Mouse (Mus musculus): ENCODE measurements around the gene Elf3. TPM values are rescaled to one million over a fixed set of nuclear protein-coding genes. Genes with fewer than 3 reads are reported as not detected.

Gene Elf3
- polyA plus RNA-seq, 1 experiment from 2014 or later: 1.3 TPM

DNA sequence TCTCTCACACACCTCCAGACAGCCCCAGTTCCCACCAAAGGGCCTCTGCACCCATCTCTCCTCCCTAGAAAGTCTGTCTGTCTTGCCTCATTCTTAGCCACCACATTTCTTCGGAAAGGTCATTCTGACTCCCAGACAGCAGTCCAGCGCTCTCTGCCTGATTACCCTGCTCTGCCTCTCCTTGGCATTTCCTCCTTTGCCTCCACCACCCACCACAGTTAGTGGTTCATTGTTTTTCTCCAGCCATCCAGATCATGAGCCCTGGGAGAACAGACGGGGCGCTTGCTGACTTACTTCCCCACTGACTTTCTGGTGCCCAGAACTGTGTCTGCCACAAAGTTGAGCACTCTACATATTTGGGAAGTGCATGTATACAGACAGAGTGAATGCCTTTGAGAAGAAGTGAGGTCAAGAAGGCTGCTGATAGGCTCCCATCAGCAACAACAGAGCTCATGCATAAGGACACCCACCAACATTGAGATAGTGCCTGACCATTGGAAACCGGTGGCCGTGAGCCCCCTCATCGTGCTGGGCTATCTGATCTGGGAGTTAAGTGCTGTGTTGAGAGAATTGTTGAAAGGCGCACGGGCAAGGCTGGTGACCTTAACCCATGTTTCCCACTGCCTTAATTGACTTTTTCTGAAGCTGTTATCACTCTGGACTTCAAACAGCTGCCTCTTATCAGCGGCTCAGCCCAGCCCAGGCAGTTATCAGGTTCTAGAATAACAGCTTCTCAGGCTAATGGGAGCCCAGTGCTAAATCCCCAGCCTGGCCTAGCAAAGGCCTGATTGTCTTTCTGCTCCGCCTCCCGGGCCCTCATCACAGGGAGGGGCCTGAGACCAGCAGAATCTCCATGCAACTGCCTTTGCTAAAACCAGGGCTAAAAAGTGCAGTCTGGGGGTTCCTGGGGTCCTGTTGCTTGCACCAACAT, 53.9 kb downstream of the Elf3 start:
- ATAC-seq (ENCODE audit: low FRiP score): no peak
- no peak overlapping the region for H3K27ac ChIP-seq
- H3K9ac ChIP-seq: no peak overlapping the region
- WGBS: 32% methylated on average over 12 of the region's 12 CpGs
- H3K9me3 ChIP-seq: no peaks in the 10 kb centered on the region
- no peak overlapping the region for H3K4me2 ChIP-seq
- no peak overlapping the region for H3K4me3 ChIP-seq (replicated peaks)
- H3K27me3 ChIP-seq: no peaks in the 10 kb centered on the region
- H3K36me3 ChIP-seq (replicated peaks): no peaks in the 10 kb centered on the region
- peaks cover 11% of the 10 kb centered on the region for H3K4me1 ChIP-seq

Other genes with a start within 250 kb of the Elf3 start
- gene Lgr6, start 153.3 kb downstream of the Elf3 start, polyA plus RNA-seq (2016; fragmentation: Nextera tagmentation; extraction: Ambion mirVana): 0.36 and 0.42 TPM in 2 replicates
- gene Ptpn7, start 125.9 kb downstream of the Elf3 start, polyA plus RNA-seq (2016; fragmentation: Nextera tagmentation; extraction: Ambion mirVana): 0.78 and 1.0 TPM in 2 replicates
- gene Arl8a, start 111.7 kb downstream of the Elf3 start, polyA plus RNA-seq (2016; fragmentation: Nextera tagmentation; extraction: Ambion mirVana): 113 and 119 TPM in 2 replicates
- not detected in 2 replicates for gene Gpr37l1, start 90.9 kb downstream of the Elf3 start, polyA plus RNA-seq (2016; fragmentation: Nextera tagmentation; extraction: Ambion mirVana)
- 93.0 and 97.7 TPM in 2 replicates for gene Rnpep, start 25.5 kb upstream of the Elf3 start, polyA plus RNA-seq (2016; fragmentation: Nextera tagmentation; extraction: Ambion mirVana)
- 142 and 159 TPM in 2 replicates for gene Timm17a, start 55.2 kb upstream of the Elf3 start, polyA plus RNA-seq (2016; fragmentation: Nextera tagmentation; extraction: Ambion mirVana)
- gene Lmod1, start 66.2 kb upstream of the Elf3 start, polyA plus RNA-seq (2016; fragmentation: Nextera tagmentation; extraction: Ambion mirVana): 0.49 and 0.51 TPM in 2 replicates
- gene Shisa4, start 116.7 kb upstream of the Elf3 start, polyA plus RNA-seq (2016; fragmentation: Nextera tagmentation; extraction: Ambion mirVana): 67.3 and 70.6 TPM in 2 replicates
- gene Ipo9, start 171.9 kb upstream of the Elf3 start, polyA plus RNA-seq (2016; fragmentation: Nextera tagmentation; extraction: Ambion mirVana): 198 and 214 TPM in 2 replicates

Measured in forebrain, embryonic 12.5 days (tissue).